Mouse (Mus musculus): ENCODE measurements around the gene Gars.

DNA sequence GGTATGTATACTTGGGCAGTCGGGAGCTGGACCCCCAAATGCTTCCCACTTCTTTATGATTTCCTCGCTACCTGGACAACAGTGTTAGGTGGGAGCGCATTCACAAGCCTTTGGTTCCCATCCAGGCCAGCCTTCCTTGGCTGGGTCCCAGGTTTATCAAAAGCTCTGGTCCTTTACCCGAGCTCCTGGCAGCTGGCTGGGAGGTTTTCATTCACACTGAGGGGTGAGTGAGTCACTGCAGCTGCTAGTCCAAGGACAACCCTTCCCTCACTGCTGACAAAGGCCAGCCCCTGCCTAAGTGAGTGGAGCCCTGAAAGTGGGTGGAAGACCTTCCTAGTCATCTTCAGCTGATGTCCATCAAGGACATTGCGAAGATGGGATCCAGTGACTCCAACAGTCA, 60.2 kb downstream of the Gars start:
- TF ChIP-seq CTCF (IDR thresholded peaks at IDR 0.05; ENCODE audit: low read depth, low read length) (no peak), POLR2A (IDR thresholded peaks at IDR 0.05; ENCODE audit: insufficient read depth, low read length) (no peak)
